8 mouse cellular contexts compared by ENCODE assay signal in genomic region chr13:67108194-67108820, GRCm38 (mm10). TPM values are rescaled to one million over a fixed set of nuclear protein-coding genes. Genes with fewer than 3 reads are reported as not detected.
DNase-seq lines count a peak whose midpoint lies in the region; ATAC-seq and TF ChIP-seq lines count a peak whose summit lies in the region.

Gene Gm28557, minus strand, starts transcription at chr13:67108604.

- peaks cover 3% of the 10 kb centered on the region; the same call in 1 of the 2 replicates for H3K79me2 ChIP-seq in liver, adult 2 months (ENCODE audit: control insufficient read depth, insufficient read depth, low read length)
- H3K79me2 ChIP-seq in myocyte (ENCODE audit: control insufficient read depth, insufficient read depth): no peaks in the 10 kb centered on the region

- H3K4me2 ChIP-seq in heart, embryonic 11.5 days: peak within 1 kb of the TSS; percentile 80
- peak within 1 kb of the TSS; percentile 61 for H3K4me2 ChIP-seq in kidney, embryonic 16.5 days (replicated peaks; ENCODE audit: low read depth, low read length)
- H3K4me2 ChIP-seq in myocyte (ENCODE audit: low read depth): peak within 1 kb of the TSS; percentile 78

- peak; percentile 97 for ATAC-seq in heart, embryonic 11.5 days (replicated peaks; ENCODE audit: insufficient number of reproducible peaks, low FRiP score, low TSS enrichment)
- peak; percentile 98 for ATAC-seq in kidney, embryonic 16.5 days (ENCODE audit: low FRiP score, low TSS enrichment)

- H3ac ChIP-seq in myocyte (ENCODE audit: control insufficient read depth, insufficient read length): peak within 1 kb of the TSS; percentile 42

- peaks cover 10% of the 10 kb centered on the region for H3K36me3 ChIP-seq in erythroblast, embryonic 14.5 days (ENCODE audit: control insufficient read depth)
- peaks cover 6% of the 10 kb centered on the region for H3K36me3 ChIP-seq in heart, embryonic 11.5 days (ENCODE audit: control insufficient read depth, insufficient read depth, low read length)
- H3K36me3 ChIP-seq in kidney, embryonic 16.5 days (ENCODE audit: insufficient read depth, low read length): peaks cover 9% of the 10 kb centered on the region
- H3K36me3 ChIP-seq in liver, adult 2 months (ENCODE audit: control insufficient read depth, insufficient read depth, low read length): peaks cover 4% of the 10 kb centered on the region; the same call in 1 of the 2 replicates
- no peaks in the 10 kb centered on the region for H3K36me3 ChIP-seq in myocyte (ENCODE audit: control insufficient read depth, insufficient read depth)
- H3K36me3 ChIP-seq in splenic B cell, adult 2 months (ENCODE audit: control insufficient read depth, insufficient read depth, low read length, poor library complexity, severe bottlenecking): no peaks in the 10 kb centered on the region

- peak within 1 kb of the TSS; percentile 83 for H3K9ac ChIP-seq in heart, embryonic 11.5 days (ENCODE audit: low read depth, low read length)
- peak within 1 kb of the TSS; percentile 73 for H3K9ac ChIP-seq in kidney, embryonic 16.5 days (replicated peaks; ENCODE audit: low read length)
- peak within 1 kb of the TSS; percentile 67 for H3K9ac ChIP-seq in liver, adult 2 months (ENCODE audit: low read depth, low read length)

- WGBS in heart, embryonic 11.5 days (ENCODE audit: insufficient replicate concordance): under 1% methylated on average over 17 of the region's 17 CpGs
- under 1% methylated on average over 17 of the region's 17 CpGs for WGBS in kidney, embryonic 16.5 days
- 0% methylated on average over 17 of the region's 17 CpGs for WGBS in liver, adult 2 months

- peaks cover 24% of the 10 kb centered on the region for H3K4me1 ChIP-seq in erythroblast, embryonic 14.5 days (ENCODE audit: control insufficient read depth)
- H3K4me1 ChIP-seq in heart, embryonic 11.5 days (ENCODE audit: control insufficient read depth, insufficient read depth, low read length): peaks cover 3% of the 10 kb centered on the region; the same call in 1 of the 2 replicates
- peaks cover 6% of the 10 kb centered on the region for H3K4me1 ChIP-seq in kidney, embryonic 16.5 days (ENCODE audit: insufficient read depth, low read length)
- H3K4me1 ChIP-seq in liver, adult 2 months (ENCODE audit: control insufficient read depth, insufficient read depth, low read length): peaks cover 6% of the 10 kb centered on the region

- no peak for TF ChIP-seq POLR2A in brain, embryonic 14.5 days (IDR thresholded peaks at IDR 0.05; ENCODE audit: borderline replicate concordance, extremely low read depth, insufficient read depth, insufficient read length, poor library complexity, severe bottlenecking)
- peak; percentile 52; the same call in 1 of the 2 replicates for TF ChIP-seq POLR2A in liver, adult 2 months (IDR thresholded peaks at IDR 0.05; ENCODE audit: extremely low read depth, insufficient read depth, low read length)
- TF ChIP-seq POLR2A in myocyte (IDR thresholded peaks at IDR 0.05; ENCODE audit: insufficient read length, low read depth): peak; percentile 59

- peaks cover 3% of the 10 kb centered on the region; the same call in 1 of the 2 replicates for H3K27me3 ChIP-seq in erythroblast, embryonic 14.5 days (ENCODE audit: control insufficient read depth)
- no peaks in the 10 kb centered on the region for H3K27me3 ChIP-seq in heart, embryonic 11.5 days (ENCODE audit: control insufficient read depth, insufficient read depth, low read length)
- H3K27me3 ChIP-seq in kidney, embryonic 16.5 days (ENCODE audit: insufficient read depth, low read length): no peaks in the 10 kb centered on the region
- no peaks in the 10 kb centered on the region for H3K27me3 ChIP-seq in liver, adult 2 months (ENCODE audit: control insufficient read depth, insufficient read depth, low read length)
- H3K27me3 ChIP-seq in myocyte (ENCODE audit: control insufficient read depth, insufficient read depth, insufficient read length): no peaks in the 10 kb centered on the region
- H3K27me3 ChIP-seq in splenic B cell, adult 2 months (ENCODE audit: control insufficient read depth, insufficient read depth, low read length, poor library complexity, severe bottlenecking): no peaks in the 10 kb centered on the region

- peak; percentile 95 for DNase-seq in CD4-positive helper T cell, adult 2 months (ENCODE audit: low read depth, low spot score)
- DNase-seq in brain, embryonic 14.5 days (ENCODE audit: low read depth): peak; percentile 99
- DNase-seq in liver, adult 2 months (ENCODE audit: extremely low read depth, low read depth, low spot score): peak; percentile 100
- peak; percentile 97 for DNase-seq in splenic B cell, adult 2 months (ENCODE audit: low read depth, low spot score)

- TF ChIP-seq CTCF in brain, embryonic 14.5 days (IDR thresholded peaks at IDR 0.05; ENCODE audit: borderline replicate concordance, extremely low read depth, insufficient read depth, insufficient read length): peak; percentile 79; the same call in 1 of the 2 replicates
- TF ChIP-seq CTCF in liver, adult 2 months (IDR thresholded peaks at IDR 0.05; ENCODE audit: low read depth, low read length): peak; percentile 30; the same call in 1 of the 2 replicates

- peak within 1 kb of the TSS; percentile 83 for H3K4me3 ChIP-seq in erythroblast, embryonic 14.5 days (replicated peaks)
- H3K4me3 ChIP-seq in heart, embryonic 11.5 days (ENCODE audit: low read depth, low read length): peak within 1 kb of the TSS; percentile 58
- H3K4me3 ChIP-seq in kidney, embryonic 16.5 days (ENCODE audit: low read length): peak within 1 kb of the TSS; percentile 61
- H3K4me3 ChIP-seq in liver, adult 2 months (ENCODE audit: insufficient read depth, low read depth, low read length): peak within 1 kb of the TSS; percentile 59
- peak within 1 kb of the TSS; percentile 48 for H3K4me3 ChIP-seq in myocyte

- peak within 1 kb of the TSS; percentile 81 for H3K27ac ChIP-seq in heart, embryonic 11.5 days (ENCODE audit: low read depth, low read length)
- peak within 1 kb of the TSS; percentile 87 for H3K27ac ChIP-seq in kidney, embryonic 16.5 days (ENCODE audit: low read length)
- peak within 1 kb of the TSS; percentile 66 for H3K27ac ChIP-seq in liver, adult 2 months (replicated peaks; ENCODE audit: insufficient read depth, low read depth, low read length)

- peaks cover 8% of the 10 kb centered on the region for H3K9me3 ChIP-seq in erythroblast, embryonic 14.5 days (ENCODE audit: control insufficient read depth, low read length)
- no peaks in the 10 kb centered on the region for H3K9me3 ChIP-seq in heart, embryonic 11.5 days (replicated peaks; ENCODE audit: control insufficient read depth, low read length)
- peaks cover 9% of the 10 kb centered on the region; the same call in 1 of the 2 replicates for H3K9me3 ChIP-seq in kidney, embryonic 16.5 days (ENCODE audit: low read length)

TF ChIP-seq in myocyte, 11 proteins besides CTCF, POLR2A, EP300 and RAD21:
- TF ChIP-seq TCF12 (IDR thresholded peaks at IDR 0.05; ENCODE audit: insufficient read depth, poor library complexity, severe bottlenecking): no peak
- TF ChIP-seq MYOG (IDR thresholded peaks at IDR 0.05; ENCODE audit: control insufficient read depth in 1 of 3, insufficient read depth in 1 of 3, insufficient read length in 2 of 3, low read depth in 2 of 3): no peak
- 0 out of 2 replicates have a peak, but pooled peaks have one; percentile 34 for TF ChIP-seq CEBPB (IDR thresholded peaks at IDR 0.05; ENCODE audit: insufficient read depth, poor library complexity, severe bottlenecking)
- no peak for TF ChIP-seq TCF3 (IDR thresholded peaks at IDR 0.05; ENCODE audit: insufficient read length, low read depth)
- no peak for TF ChIP-seq MYOD1 (IDR thresholded peaks at IDR 0.05; ENCODE audit: control insufficient read depth in 1 of 3, insufficient read length in 2 of 3, low read depth in 2 of 3)
- no peak for TF ChIP-seq E2F4 (IDR thresholded peaks at IDR 0.05; ENCODE audit: insufficient read depth)
- TF ChIP-seq SRF (IDR thresholded peaks at IDR 0.05; ENCODE audit: control insufficient read depth, insufficient read length, low read depth): no peak
- peak; percentile 4 for TF ChIP-seq MAX (IDR thresholded peaks at IDR 0.05; ENCODE audit: low read depth)
- TF ChIP-seq REST (IDR thresholded peaks at IDR 0.05; ENCODE audit: insufficient read depth, insufficient read length): no peak
- peak; percentile 68 for TF ChIP-seq POLR2AphosphoS2 (IDR thresholded peaks at IDR 0.05; ENCODE audit: insufficient read length, low read depth)
- TF ChIP-seq USF1 (IDR thresholded peaks at IDR 0.05; ENCODE audit: low read depth): no peak

RNA-seq across cellular contexts. Expression of gene Gm28557, which starts in this region (rescaled TPM):
- 1.7 and 2.1 TPM in 2 replicates for polyA plus RNA-seq in brain, embryonic 14.5 days (2012; rRNA removed)
- 0.04 TPM in 1 of 2 replicates, not detected in the other for polyA plus RNA-seq in erythroblast, embryonic 14.5 days (2012)
- polyA plus RNA-seq in heart, embryonic 11.5 days (2014; fragmentation: Nextera tagmentation; extraction: Ambion mirVana): 1.1 and 2.2 TPM in 2 replicates
- polyA plus RNA-seq in kidney, embryonic 16.5 days (2015; fragmentation: Nextera tagmentation; extraction: Ambion mirVana): 3.3 and 3.9 TPM in 2 replicates
- total RNA-seq in liver, adult 2 months (2014; rRNA removed): 12.7 and 15.5 TPM in 2 replicates
- 4.5 and 7.1 TPM in 2 replicates for polyA plus RNA-seq in liver, adult 2 months (2012; rRNA removed)
- polyA plus RNA-seq in myocyte (2012; fragmentation: generic; extraction: Trizol): 0.94 TPM

Comparison
In these comparisons a context has a peak if more than half of its experiments do, and no peak if none do; other contexts are left out.
1. Peak in every context shown above with its lines: DNase-seq, ATAC-seq, H3K4me3 ChIP-seq and H3K27ac ChIP-seq.